Mouse (Mus musculus): ENCODE results near the gene Tbpl1. TPM values are rescaled to one million over a fixed set of nuclear protein-coding genes. Genes with fewer than 3 reads are reported as not detected.

Tbpl1 gene
- total and polyA plus RNA-seq, 3 experiments = 36.6 to 41.8 TPM; not detected in 1

- TF ChIP-seq POLR2A (IDR thresholded peaks at IDR 0.05; ENCODE audit: control insufficient read depth in 1 of 2, insufficient read depth in 1 of 2, low read depth in 1 of 2, low read length in 2 of 2, poor library complexity in 1 of 2) = no peak
- TF ChIP-seq SMC3 (IDR thresholded peaks at IDR 0.05; ENCODE audit: low read depth, low read length) = no peak
- TF ChIP-seq NRF1 (IDR thresholded peaks at IDR 0.05; ENCODE audit: insufficient read depth, low read depth, low read length, poor library complexity, severe bottlenecking) = no peak
- TF ChIP-seq TCF12 (IDR thresholded peaks at IDR 0.05; ENCODE audit: low read depth, low read length) = no peak
- Histone ChIP-seq H3K4me1 (ENCODE audit: control insufficient read depth in 1 of 2, insufficient read depth in 2 of 2, low read length in 2 of 2) (no peaks in the 10 kb centered on the region), H3K9me3 (replicated peaks; ENCODE audit: insufficient read depth, low read length) (no peaks in the 10 kb centered on the region), H3K9ac (ENCODE audit: control insufficient read depth, low read depth, low read length, poor library complexity, severe bottlenecking) (no peak overlapping the region), H3K36me3 (ENCODE audit: control insufficient read depth in 1 of 2, insufficient read depth in 2 of 2, low read length in 2 of 2) (no peaks in the 10 kb centered on the region), H3K4me3 (ENCODE audit: control insufficient read depth in 1 of 2, insufficient read depth in 1 of 2, low read depth in 2 of 2, low read length in 2 of 2) (no peak overlapping the region), H3K27me3 (ENCODE audit: control insufficient read depth in 1 of 2, insufficient read depth in 2 of 2, low read length in 2 of 2) (0 out of 4 replicates have a peak, but pooled peaks cover 0 to 2% of the 10 kb centered on the region in 2 experiments), H3K27ac (ENCODE audit: control insufficient read depth, low read depth, low read length) (no peak overlapping the region), H3K79me2 (ENCODE audit: control insufficient read depth, insufficient read depth, low read length, poor library complexity) (no peaks in the 10 kb centered on the region)
- no peak for DNase-seq (ENCODE audit: low read depth, low spot score)
These were observed 71.3 kb downstream of the Tbpl1 start for GRCm38 (mm10) chr10:22660286-22661000.

DNA sequence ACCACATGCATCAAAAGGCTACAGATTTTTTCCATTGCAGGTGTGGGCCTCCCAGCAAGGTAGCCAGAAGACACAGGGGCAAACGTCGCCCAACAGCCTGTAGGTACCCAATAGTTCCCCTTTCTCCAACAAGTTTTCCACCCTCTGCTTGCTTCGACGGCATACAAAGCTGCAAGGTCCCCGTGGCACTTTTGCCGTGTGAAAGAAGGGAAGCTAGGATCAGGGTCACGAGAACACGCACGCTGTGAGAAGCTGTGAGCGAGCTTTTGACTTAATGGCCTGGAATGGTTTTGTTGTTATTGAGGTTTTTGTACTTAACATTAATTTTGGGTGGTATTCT is 72.4 kb downstream of the Tbpl1 start:
- no peak for TF ChIP-seq TBP (IDR thresholded peaks at IDR 0.05; ENCODE audit: low read depth, low read length)
- no peak for TF ChIP-seq GATA1 (IDR thresholded peaks at IDR 0.05; ENCODE audit: low read depth, low read length)
- TF ChIP-seq RCOR1 (IDR thresholded peaks at IDR 0.05; ENCODE audit: low read depth, low read length) = no peak
- no peak for TF ChIP-seq CHD1 (IDR thresholded peaks at IDR 0.05; ENCODE audit: low read depth, low read length)
- no peak for TF ChIP-seq USF2 (IDR thresholded peaks at IDR 0.05; ENCODE audit: borderline replicate concordance in 1 of 2, insufficient read depth in 1 of 2, low read depth in 1 of 2, low read length in 2 of 2)
- no peak for TF ChIP-seq UBTF (IDR thresholded peaks at IDR 0.05; ENCODE audit: borderline replicate concordance, insufficient read depth, low read depth, low read length)
- TF ChIP-seq MYB (IDR thresholded peaks at IDR 0.05; ENCODE audit: low read depth, low read length) = no peak
- H3K27me3 ChIP-seq (ENCODE audit: control insufficient read depth in 1 of 2, insufficient read depth in 2 of 2, low read length in 2 of 2) = no peaks in the 10 kb centered on the region; a peak in 1 of 4 replicates
- H3K4me1 ChIP-seq (ENCODE audit: control insufficient read depth in 1 of 2, insufficient read depth in 2 of 2, low read length in 2 of 2) = no peaks in the 10 kb centered on the region
- no peak overlapping the region for H3K4me3 ChIP-seq (ENCODE audit: control insufficient read depth in 1 of 2, insufficient read depth in 1 of 2, low read depth in 2 of 2, low read length in 2 of 2)
- no peak for DNase-seq (ENCODE audit: low read depth, low spot score)
- H3K27ac ChIP-seq (ENCODE audit: control insufficient read depth, low read depth, low read length) = no peak overlapping the region
- H3K36me3 ChIP-seq (ENCODE audit: control insufficient read depth in 1 of 2, insufficient read depth in 2 of 2, low read length in 2 of 2) = no peaks in the 10 kb centered on the region
- H3K9ac ChIP-seq (ENCODE audit: control insufficient read depth, low read depth, low read length, poor library complexity, severe bottlenecking) = no peak overlapping the region
- no peaks in the 10 kb centered on the region for H3K79me2 ChIP-seq (ENCODE audit: control insufficient read depth, insufficient read depth, low read length, poor library complexity)
- H3K9me3 ChIP-seq (replicated peaks; ENCODE audit: insufficient read depth, low read length) = no peaks in the 10 kb centered on the region

DNA sequence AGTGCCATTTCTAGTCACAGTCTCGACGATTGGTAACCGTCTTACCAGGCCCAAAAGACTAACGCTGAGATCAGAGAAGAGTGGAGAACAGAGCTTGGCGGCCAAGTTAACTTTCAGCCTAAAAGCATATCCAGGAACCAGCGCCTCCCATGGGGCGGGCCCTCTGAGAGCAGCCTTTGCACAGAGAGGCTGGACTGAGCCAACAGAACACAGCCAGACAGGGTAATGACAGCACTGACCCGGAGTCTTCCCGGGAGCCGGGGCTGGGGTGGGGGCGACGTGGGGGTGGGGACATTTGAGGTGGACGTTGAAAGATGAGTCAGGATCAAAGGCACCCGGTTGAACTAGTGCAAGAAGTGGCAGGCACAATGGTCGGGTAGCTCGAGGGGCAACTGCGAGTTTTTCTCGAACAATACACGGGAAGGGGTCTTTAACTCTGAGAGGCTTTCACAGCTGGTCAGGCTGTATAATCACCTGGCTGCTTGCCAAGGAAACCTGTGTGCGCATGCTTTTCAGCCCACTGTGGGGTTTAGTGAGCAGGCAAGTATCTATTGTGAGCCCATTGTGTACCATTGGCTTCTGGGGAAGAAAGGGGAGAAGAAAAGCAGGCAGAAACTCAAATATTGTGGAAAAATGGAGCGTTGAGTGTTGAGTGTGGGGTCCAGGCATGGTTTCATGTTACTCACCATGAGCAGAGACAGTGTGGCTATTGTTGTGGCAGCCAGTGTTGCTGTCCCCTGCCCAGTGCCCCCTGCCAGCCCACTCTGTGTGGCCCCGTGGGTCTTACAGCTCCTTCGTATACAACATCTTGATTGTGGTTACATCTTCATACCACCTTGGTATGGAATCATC is 73.0 kb downstream of the Tbpl1 start:
- TF ChIP-seq BHLHE40 (IDR thresholded peaks at IDR 0.05; ENCODE audit: borderline replicate concordance, low read depth, low read length) (no peak), POLR2A (IDR thresholded peaks at IDR 0.05; ENCODE audit: control insufficient read depth in 1 of 2, insufficient read depth in 1 of 2, low read depth in 1 of 2, low read length in 2 of 2, poor library complexity in 1 of 2) (no peak), GABPA (IDR thresholded peaks at IDR 0.05; ENCODE audit: low read depth, low read length) (no peak), NRF1 (IDR thresholded peaks at IDR 0.05; ENCODE audit: insufficient read depth, low read depth, low read length, poor library complexity, severe bottlenecking) (no peak), HCFC1 (IDR thresholded peaks at IDR 0.05; ENCODE audit: low read depth, low read length) (no peak)
- Histone ChIP-seq H3K9ac (ENCODE audit: control insufficient read depth, low read depth, low read length, poor library complexity, severe bottlenecking) (no peak overlapping the region), H3K79me2 (ENCODE audit: control insufficient read depth, insufficient read depth, low read length, poor library complexity) (no peaks in the 10 kb centered on the region), H3K36me3 (ENCODE audit: control insufficient read depth in 1 of 2, insufficient read depth in 2 of 2, low read length in 2 of 2) (no peaks in the 10 kb centered on the region), H3K4me3 (ENCODE audit: control insufficient read depth in 1 of 2, insufficient read depth in 1 of 2, low read depth in 2 of 2, low read length in 2 of 2) (no peak overlapping the region), H3K9me3 (replicated peaks; ENCODE audit: insufficient read depth, low read length) (no peaks in the 10 kb centered on the region), H3K27ac (ENCODE audit: control insufficient read depth, low read depth, low read length) (no peak overlapping the region), H3K27me3 (ENCODE audit: control insufficient read depth in 1 of 2, insufficient read depth in 2 of 2, low read length in 2 of 2) (no peaks in the 10 kb centered on the region; a peak in 1 of 4 replicates), H3K4me1 (ENCODE audit: control insufficient read depth in 1 of 2, insufficient read depth in 2 of 2, low read length in 2 of 2) (no peaks in the 10 kb centered on the region)
- no peak for DNase-seq (ENCODE audit: low read depth, low spot score)

Data from MEL (cell line).